Mouse (Mus musculus) myocyte (in vitro differentiated cells): ENCODE measurements around the gene 4930402H24Rik. TPM values are rescaled to one million over a fixed set of nuclear protein-coding genes. Genes with fewer than 3 reads are reported as not detected.

Experiments used
- H3K27me3 ChIP-seq: one replicate; pipeline ENCODE4 v1.6.1; 2011; ENCODE audit not compliant: control insufficient read depth, insufficient read depth, insufficient read length
- H3K36me3 ChIP-seq: one replicate; pipeline ENCODE4 v1.6.1; 2011; ENCODE audit not compliant: control insufficient read depth, insufficient read depth
- H3K4me2 ChIP-seq: one replicate; pipeline ENCODE4 v1.6.1; 2011; ENCODE audit warnings: low read depth, control low read depth
- H3K4me3 ChIP-seq: one replicate; pipeline ENCODE4 v1.5.1; 2011; ENCODE audit warnings: mild to moderate bottlenecking, control low read depth, moderate library complexity
- H3K79me2 ChIP-seq: one replicate; pipeline ENCODE4 v1.6.1; 2011; ENCODE audit not compliant: control insufficient read depth, insufficient read depth
- H3ac ChIP-seq: one replicate; pipeline ENCODE4 v1.6.1; 2011; ENCODE audit not compliant: control insufficient read depth, insufficient read length
- CEBPB ChIP-seq: IDR thresholded peaks from 2 replicates; pipeline ENCODE4 v1.6.1; 2011; ENCODE audit warnings: mild to moderate bottlenecking, moderate library complexity; ENCODE audit not compliant: poor library complexity, insufficient read depth, severe bottlenecking
- E2F4 ChIP-seq: IDR thresholded peaks from one replicate; pipeline ENCODE4 v1.6.1; 2011; ENCODE audit warnings: mild to moderate bottlenecking, control low read depth, moderate library complexity; ENCODE audit not compliant: insufficient read depth
- MAX ChIP-seq: IDR thresholded peaks from one replicate; pipeline ENCODE4 v1.6.1; 2011; ENCODE audit warnings: low read depth, mild to moderate bottlenecking, control low read depth
- MYOD1 ChIP-seq, 3 experiments: IDR thresholded peaks; one replicate each; pipeline ENCODE4 v1.6.1; 2011; ENCODE audit warnings: control low read depth in 2 of 3, low read depth in 2 of 3, mild to moderate bottlenecking in 2 of 3, moderate library complexity in 1 of 3; ENCODE audit not compliant: insufficient read length in 2 of 3, control insufficient read depth in 1 of 3
- MYOG ChIP-seq, 3 experiments: IDR thresholded peaks; one replicate each; pipeline ENCODE4 v1.6.1; 2011; ENCODE audit warnings: control low read depth in 2 of 3, low read depth in 2 of 3, mild to moderate bottlenecking in 2 of 3; ENCODE audit not compliant: insufficient read length in 2 of 3, control insufficient read depth in 1 of 3, insufficient read depth in 1 of 3
- POLR2A ChIP-seq: IDR thresholded peaks from one replicate; pipeline ENCODE4 v1.6.1; 2011; ENCODE audit warnings: low read depth, mild to moderate bottlenecking, control low read depth, moderate library complexity; ENCODE audit not compliant: insufficient read length
- POLR2AphosphoS2 ChIP-seq: IDR thresholded peaks from one replicate; pipeline ENCODE4 v1.6.1; 2011; ENCODE audit warnings: low read depth, control low read depth; ENCODE audit not compliant: insufficient read length
- REST ChIP-seq: IDR thresholded peaks from one replicate; pipeline ENCODE4 v1.6.1; 2011; ENCODE audit warnings: mild to moderate bottlenecking, control low read depth, moderate library complexity; ENCODE audit not compliant: insufficient read depth, insufficient read length
- SRF ChIP-seq: IDR thresholded peaks from one replicate; pipeline ENCODE4 v1.6.1; 2011; ENCODE audit warnings: low read depth; ENCODE audit not compliant: control insufficient read depth, insufficient read length
- TCF12 ChIP-seq: IDR thresholded peaks from one replicate; pipeline ENCODE4 v1.6.1; 2011; ENCODE audit warnings: mild to moderate bottlenecking, control low read depth; ENCODE audit not compliant: poor library complexity, insufficient read depth, severe bottlenecking
- TCF3 ChIP-seq: IDR thresholded peaks from one replicate; pipeline ENCODE4 v1.6.1; 2011; ENCODE audit warnings: low read depth, control low read depth; ENCODE audit not compliant: insufficient read length
- USF1 ChIP-seq: IDR thresholded peaks from one replicate; pipeline ENCODE4 v1.6.1; 2011; ENCODE audit warnings: low read depth, mild to moderate bottlenecking, control low read depth, moderate library complexity
- polyA plus RNA-seq: library from polyadenylated mRNA; unstranded; fragments of >200 nt; fragmentation: generic; extraction: Trizol; gene quantifications from one replicate; pipeline ENCODE4 v1.2.1, GENCODE M21; 2012; ENCODE audit warnings: missing spikeins

4930402H24Rik gene
- polyA plus RNA-seq, 1 experiment, result 10.4 TPM

DNA sequence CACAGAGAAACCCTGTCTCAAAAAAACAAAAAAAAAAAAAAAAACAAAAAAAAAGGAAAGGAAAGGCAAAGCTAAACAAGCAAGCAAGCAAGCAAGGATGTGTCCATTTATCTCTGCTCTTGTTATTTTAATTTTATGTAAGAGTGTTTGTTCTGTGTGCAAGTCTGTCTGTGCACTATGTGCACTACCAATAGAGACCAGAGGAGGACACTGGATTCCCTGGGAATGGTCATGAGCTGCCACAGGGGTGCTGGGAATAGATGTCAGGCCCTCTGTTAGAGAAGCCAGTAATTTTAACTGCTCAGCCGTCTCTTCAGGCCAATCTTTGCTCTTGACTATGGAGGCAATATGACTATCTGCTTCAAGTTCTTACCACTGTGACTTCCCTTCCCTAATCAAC, 162.6 kb downstream of the 4930402H24Rik start:
- Histone ChIP-seq H3K79me2 (no peaks in the 10 kb centered on the region), H3K4me2 (no peak overlapping the region), H3K27me3 (no peaks in the 10 kb centered on the region), H3K4me3 (no peak overlapping the region), H3K36me3 (peaks cover 52% of the 10 kb centered on the region), H3ac (no peak overlapping the region)
- TF ChIP-seq SRF (no peak), CEBPB (no peak), USF1 (no peak)

DNA sequence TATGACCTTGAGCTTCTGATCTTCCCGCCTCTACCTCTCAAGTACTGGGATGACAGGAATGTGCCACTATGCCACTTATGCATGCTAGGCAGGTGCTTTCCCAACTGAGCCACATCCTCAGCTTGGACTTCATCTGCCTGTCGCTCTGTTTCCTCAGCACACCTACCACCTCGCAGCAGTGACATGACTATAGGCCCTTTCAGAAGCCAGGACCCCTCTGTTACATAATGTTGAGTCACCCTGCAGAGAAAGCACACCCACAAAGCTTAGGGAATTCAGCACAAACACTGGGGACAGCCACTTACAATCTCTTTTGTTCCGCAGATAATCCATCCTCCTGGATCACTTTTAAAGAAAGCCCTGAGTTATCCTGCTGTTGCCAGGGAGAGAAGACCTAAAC, 166.1 kb downstream of the 4930402H24Rik start:
- no peak for TF ChIP-seq CEBPB
- TF ChIP-seq E2F4, result no peak
- no peak for TF ChIP-seq TCF3
- TF ChIP-seq TCF12, result no peak
- TF ChIP-seq MYOD1 (IDR thresholded peaks at IDR 0.05; ENCODE audit: control insufficient read depth in 1 of 3, insufficient read length in 2 of 3, low read depth in 2 of 3), result no peak
- TF ChIP-seq POLR2AphosphoS2, result no peak
- TF ChIP-seq MYOG (IDR thresholded peaks at IDR 0.05; ENCODE audit: control insufficient read depth in 1 of 3, insufficient read depth in 1 of 3, insufficient read length in 2 of 3, low read depth in 2 of 3), result no peak
- TF ChIP-seq MAX, result no peak
- no peak for TF ChIP-seq USF1
- no peak for TF ChIP-seq SRF
- Histone ChIP-seq H3K79me2 (no peaks in the 10 kb centered on the region), H3K4me2 (no peak overlapping the region), H3K27me3 (no peaks in the 10 kb centered on the region), H3ac (no peak overlapping the region), H3K36me3 (peaks cover 42% of the 10 kb centered on the region), H3K4me3 (no peak overlapping the region)

DNA sequence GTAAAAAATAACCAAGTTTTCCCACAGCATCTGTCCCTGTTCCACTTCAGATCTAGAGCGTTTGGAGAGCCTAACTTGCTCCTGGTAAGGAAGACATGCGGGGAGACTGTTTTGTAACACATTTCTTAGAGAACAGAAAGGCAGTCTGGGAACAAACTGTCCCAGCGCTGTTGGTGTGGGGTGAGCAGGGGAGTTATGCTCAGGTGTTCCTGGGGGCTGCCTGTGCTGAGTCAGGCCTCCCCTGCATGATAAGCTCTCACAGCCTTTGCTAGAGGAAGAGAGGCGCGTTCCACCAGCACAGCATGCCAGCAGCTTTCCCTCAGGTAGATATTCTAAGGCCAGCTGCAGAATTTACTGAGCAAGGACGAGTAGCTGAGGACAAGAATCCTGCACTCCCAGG, 168.2 kb downstream of the 4930402H24Rik start:
- Histone ChIP-seq H3K4me2 (no peak overlapping the region), H3K79me2 (no peaks in the 10 kb centered on the region), H3K27me3 (no peaks in the 10 kb centered on the region), H3K36me3 (peaks cover 28% of the 10 kb centered on the region), H3K4me3 (no peak overlapping the region), H3ac (no peak overlapping the region)
- TF ChIP-seq SRF, result no peak

DNA sequence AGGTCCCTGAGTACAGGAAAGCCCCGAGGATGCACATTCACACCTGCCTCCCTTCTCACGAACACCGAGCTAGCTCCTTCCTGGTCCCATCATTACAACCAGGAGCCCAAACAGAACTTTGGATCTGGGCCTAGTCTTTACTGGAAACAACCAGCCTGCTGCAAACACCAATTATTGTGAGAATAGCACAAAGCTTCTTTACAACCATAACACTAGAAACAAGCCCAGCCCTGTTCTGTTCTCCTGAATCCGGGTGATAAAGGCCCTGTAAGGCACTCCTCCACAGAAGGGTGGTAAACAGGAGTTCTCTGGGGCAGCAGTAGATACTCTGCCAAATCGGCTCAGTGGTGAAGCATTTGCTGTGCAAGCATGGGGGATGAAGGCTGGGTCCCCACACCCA, 170.9 kb downstream of the 4930402H24Rik start:
- peaks cover 24% of the 10 kb centered on the region for H3K36me3 ChIP-seq
- TF ChIP-seq MYOD1 (IDR thresholded peaks at IDR 0.05; ENCODE audit: control insufficient read depth in 1 of 3, insufficient read length in 2 of 3, low read depth in 2 of 3) (no peak), TCF12 (no peak), REST (no peak), POLR2A (no peak), POLR2AphosphoS2 (no peak), MAX (no peak), SRF (no peak), TCF3 (no peak), E2F4 (no peak), CEBPB (no peak), MYOG (IDR thresholded peaks at IDR 0.05; ENCODE audit: control insufficient read depth in 1 of 3, insufficient read depth in 1 of 3, insufficient read length in 2 of 3, low read depth in 2 of 3) (no peak), USF1 (no peak)
- no peaks in the 10 kb centered on the region for H3K27me3 ChIP-seq
- no peaks in the 10 kb centered on the region for H3K79me2 ChIP-seq
- H3ac ChIP-seq, result no peak overlapping the region
- H3K4me3 ChIP-seq, result no peak overlapping the region
- H3K4me2 ChIP-seq, result no peak overlapping the region

DNA sequence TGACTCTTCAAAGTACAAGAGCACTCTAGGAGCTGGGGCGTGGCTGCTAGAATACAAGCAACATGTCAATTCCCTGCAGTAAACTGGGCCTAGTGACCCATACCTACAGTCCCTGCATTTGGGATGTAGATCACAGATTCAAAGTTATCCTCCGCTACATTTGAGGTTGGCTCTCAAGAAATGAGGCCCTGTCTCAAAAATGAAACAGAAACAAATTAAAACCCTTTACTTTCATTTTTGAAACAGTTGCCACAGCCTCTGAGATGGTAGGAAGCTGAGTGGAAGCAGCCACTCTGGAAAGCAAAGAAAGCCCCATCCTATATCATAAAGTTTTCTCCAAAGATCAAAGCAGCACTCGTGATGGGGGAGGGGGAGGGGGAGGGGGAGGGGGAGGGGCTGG, 172.8 kb downstream of the 4930402H24Rik start:
- no peak for TF ChIP-seq SRF
- TF ChIP-seq POLR2AphosphoS2, result no peak
- no peak for TF ChIP-seq TCF12
- no peak for TF ChIP-seq MYOD1 (IDR thresholded peaks at IDR 0.05; ENCODE audit: control insufficient read depth in 1 of 3, insufficient read length in 2 of 3, low read depth in 2 of 3)
- no peak for TF ChIP-seq E2F4
- no peak for TF ChIP-seq USF1
- no peak for TF ChIP-seq CEBPB
- no peak for TF ChIP-seq MYOG (IDR thresholded peaks at IDR 0.05; ENCODE audit: control insufficient read depth in 1 of 3, insufficient read depth in 1 of 3, insufficient read length in 2 of 3, low read depth in 2 of 3)
- no peak for TF ChIP-seq REST
- no peak for TF ChIP-seq POLR2A
- TF ChIP-seq MAX, result no peak
- no peak for TF ChIP-seq TCF3
- H3K79me2 ChIP-seq, result no peaks in the 10 kb centered on the region
- no peak overlapping the region for H3K4me2 ChIP-seq
- H3K4me3 ChIP-seq, result no peak overlapping the region
- H3ac ChIP-seq, result no peak overlapping the region
- H3K27me3 ChIP-seq, result no peaks in the 10 kb centered on the region
- peaks cover 36% of the 10 kb centered on the region for H3K36me3 ChIP-seq
